ENCODE assay signal across 8 mouse cellular contexts in the genomic region with DNA sequence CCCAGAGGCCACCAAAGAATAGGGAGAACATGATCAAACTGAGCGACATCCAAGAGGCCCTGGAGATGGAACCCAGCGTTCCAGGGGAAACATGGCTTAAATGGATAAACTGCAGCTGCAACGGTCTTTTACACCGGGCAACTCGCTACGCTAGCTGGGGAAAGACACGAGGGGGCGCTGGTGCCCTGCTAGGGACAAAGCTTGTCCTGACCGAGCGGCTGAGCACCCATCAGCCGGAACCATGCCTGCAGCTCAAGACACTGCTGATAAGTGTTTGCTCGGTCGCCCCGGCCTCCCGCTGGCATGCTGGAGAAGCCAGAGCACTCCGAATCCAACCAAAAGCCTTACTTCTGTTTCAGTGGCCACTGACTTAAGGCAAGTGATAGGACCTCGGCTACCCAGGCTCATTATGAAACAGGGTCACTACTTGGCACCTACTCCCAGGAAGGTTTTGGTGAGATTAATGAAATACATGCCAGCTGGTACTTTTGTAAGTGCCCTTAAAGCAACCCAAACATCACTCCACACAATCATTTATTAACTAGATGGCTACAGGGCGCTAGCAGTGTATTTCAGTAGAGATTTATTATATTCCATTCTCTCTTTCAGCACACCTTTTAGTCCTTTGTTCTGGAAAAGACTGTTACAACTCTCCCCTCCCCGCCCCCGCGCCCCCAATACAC. TPM values are rescaled to one million over a fixed set of nuclear protein-coding genes. Genes with fewer than 3 reads are reported as not detected.
DNase-seq lines count a peak whose midpoint lies in the region; ATAC-seq lines count a peak whose summit lies in the region.

A gene (plus strand): TSS at position 347 of the 683 bp plus-strand sequence.

- no peaks in the 10 kb centered on the region for H3K27me3 ChIP-seq in intestine, embryonic 14.5 days (replicated peaks; ENCODE audit: control insufficient read depth, insufficient read depth, low read length)

- no peaks in the 10 kb centered on the region for H3K36me3 ChIP-seq in intestine, embryonic 14.5 days (ENCODE audit: control insufficient read depth, insufficient read depth, low read length)

- no peak within 1 kb of the TSS for H3K27ac ChIP-seq in intestine, embryonic 14.5 days (ENCODE audit: low read depth)

- peak; percentile 92 for DNase-seq in adrenal gland, adult 2 months
- DNase-seq in embryo, embryonic 11 days = peak; percentile 95
- peak; percentile 78 for DNase-seq in gastrocnemius, postnatal 25 days
- DNase-seq in intestine, embryonic 14.5 days (ENCODE audit: low spot score) = peak; percentile 96
- DNase-seq in left cerebral cortex, postnatal 10 days (ENCODE audit: extremely low spot score in 1 of 2, low spot score in 2 of 2) = peak; percentile 69 to 91
- peak; percentile 93 for DNase-seq in right cerebral cortex, postnatal 14 days
- DNase-seq in urinary bladder, postnatal 25 days (ENCODE audit: low spot score) = peak; percentile 93

- WGBS in intestine, embryonic 14.5 days = 13% methylated on average over 21 of the region's 21 CpGs

- peak within 1 kb of the TSS; percentile 17; the same call in 1 of the 2 replicates for H3K4me3 ChIP-seq in intestine, embryonic 14.5 days (ENCODE audit: low read depth, low read length)

- peak; percentile 83 for ATAC-seq in intestine, embryonic 14.5 days (replicated peaks; ENCODE audit: low FRiP score, low TSS enrichment, low read depth)
- peak; percentile 96 for ATAC-seq in megakaryocyte-erythroid progenitor cell, adult 5-6 weeks (replicated peaks; ENCODE audit: low FRiP score, low TSS enrichment, poor library complexity, severe bottlenecking)

- H3K9me3 ChIP-seq in intestine, embryonic 14.5 days (ENCODE audit: control insufficient read depth, low read length) = no peaks in the 10 kb centered on the region

- intact Hi-C loops in left cerebral cortex, postnatal 10 days (cut with DNase I) = loop anchor here (2.0 kb wide), 1 partner anchor 89 kb away; no protein-coding TSS in a partner anchor

- peak within 1 kb of the TSS; percentile 61 for H3K4me2 ChIP-seq in intestine, embryonic 14.5 days (ENCODE audit: low read length)

- peak within 1 kb of the TSS; percentile 35 for H3K9ac ChIP-seq in intestine, embryonic 14.5 days (ENCODE audit: low read length)

- no peaks in the 10 kb centered on the region for H3K4me1 ChIP-seq in intestine, embryonic 14.5 days (replicated peaks; ENCODE audit: control insufficient read depth, insufficient read depth, low read length)

RNA-seq across cellular contexts. Expression of the gene that starts here (rescaled TPM):
- total RNA-seq in adrenal gland, adult 2 months (2021) = 1 to 10 TPM in 1 of 2 experiments, not detected in 1; 2.4 TPM
- polyA plus RNA-seq in adrenal gland, adult 2 months (2012; rRNA removed) = not detected in 2 replicates
- total RNA-seq in gastrocnemius, postnatal 25 days (2021) = not detected
- polyA plus RNA-seq in intestine, embryonic 14.5 days (2014; fragmentation: Nextera tagmentation; extraction: Ambion mirVana) = not detected in 2 replicates
- under 1 TPM; 0.71 to 0.73 TPM for total RNA-seq in left cerebral cortex, postnatal 10 days (2021)
- not detected in 2 replicates for total RNA-seq in megakaryocyte-erythroid progenitor cell, adult 5-6 weeks (2014; fragmentation: Nextera tagmentation)
- total RNA-seq in megakaryocyte-erythroid progenitor cell, adult 5-6 weeks (2017) = not detected in 2 replicates

Comparison
In these comparisons a context has a peak if more than half of its experiments do, and no peak if none do; other contexts are left out.
1. Peak in DNase-seq in gastrocnemius, postnatal 25 days; RNA of the gene not detected or under 1 TPM.
2. Peak in DNase-seq, ATAC-seq, H3K4me3 ChIP-seq, H3K9ac ChIP-seq and H3K4me2 ChIP-seq in intestine, embryonic 14.5 days; RNA of the gene not detected or under 1 TPM.
3. Peak in DNase-seq in left cerebral cortex, postnatal 10 days; RNA of the gene not detected or under 1 TPM.
4. Peak in ATAC-seq in megakaryocyte-erythroid progenitor cell, adult 5-6 weeks; RNA of the gene not detected or under 1 TPM.